Mouse (Mus musculus) layer of hippocampus, postnatal 14 days (tissue): ENCODE results near the gene Ptdss2. TPM values are rescaled to one million over a fixed set of nuclear protein-coding genes. Genes with fewer than 3 reads are reported as not detected.

ENCODE experiments used
- total RNA-seq, 2 experiments: library from RNA; stranded (reverse); gene quantifications; 2 replicates each; pipeline ENCODE4 v1.2.3; 2021

Ptdss2 gene
- total RNA-seq, 2 experiments from 2014 or later = 67.8 to 71.3 TPM

Other genes starting within 250 kb of the Ptdss2 start
- gene Psmd13, start 240.4 kb upstream of the Ptdss2 start, total RNA-seq = 100 to 1,000 TPM; 131 to 135 TPM
- 10 to 100 TPM; 60.2 to 65.6 TPM for gene Sirt3, start 240.1 kb upstream of the Ptdss2 start, total RNA-seq
- 1 to 10 TPM; 1.4 to 1.5 TPM for gene Cox8b, start 221.9 kb upstream of the Ptdss2 start, total RNA-seq
- gene Nlrp6, start 201.5 kb upstream of the Ptdss2 start, total RNA-seq = under 1 TPM; 0.35 to 0.55 TPM
- 1 to 10 TPM; 4.1 to 5.1 TPM for gene Pgghg, start 181.0 kb upstream of the Ptdss2 start, total RNA-seq
- gene Ifitm5, start 172.1 kb upstream of the Ptdss2 start, total RNA-seq = not detected
- gene Gm45717, start 166.4 kb upstream of the Ptdss2 start, total RNA-seq = not detected
- gene Ifitm2, start 166.4 kb upstream of the Ptdss2 start, total RNA-seq = 10 to 100 TPM; 15.1 to 20.8 TPM
- 1 to 10 TPM; 3.3 to 6.3 TPM for gene Ifitm1, start 155.2 kb upstream of the Ptdss2 start, total RNA-seq
- gene Ifitm3, start 111.6 kb upstream of the Ptdss2 start, total RNA-seq = 10 to 100 TPM in 1 of 2 experiments, 1 to 10 TPM in 1; 6.9 to 13.0 TPM
- gene Ifitm6, start 104.5 kb upstream of the Ptdss2 start, total RNA-seq = not detected
- not detected for gene Gm17387, start 93.3 kb upstream of the Ptdss2 start, total RNA-seq
- gene B4galnt4, start 61.3 kb upstream of the Ptdss2 start, total RNA-seq = 10 to 100 TPM; 90.0 to 97.9 TPM
- not detected for gene Pkp3, start 44.2 kb upstream of the Ptdss2 start, total RNA-seq
- gene Sigirr, start 21.8 kb upstream of the Ptdss2 start, total RNA-seq = 1 to 10 TPM; 2.3 to 3.0 TPM
- not detected for gene Ano9, start 4.6 kb upstream of the Ptdss2 start, total RNA-seq
- 10 to 100 TPM; 26.8 to 34.3 TPM for gene Rnh1, start 50.5 kb downstream of the Ptdss2 start, total RNA-seq
- gene Hras, start 71.6 kb downstream of the Ptdss2 start, total RNA-seq = 100 to 1,000 TPM; 204 to 208 TPM
- gene Lrrc56, start 71.8 kb downstream of the Ptdss2 start, total RNA-seq = 1 to 10 TPM; 4.9 to 6.7 TPM
- gene Lmntd2, start 91.7 kb downstream of the Ptdss2 start, total RNA-seq = not detected
- 1 to 10 TPM in 1 of 2 experiments, under 1 TPM in 1; 0.83 to 1.2 TPM for gene Rassf7, start 93.5 kb downstream of the Ptdss2 start, total RNA-seq
- 10 to 100 TPM; 66.9 to 77.2 TPM for gene Phrf1, start 106.4 kb downstream of the Ptdss2 start, total RNA-seq
- 1 to 10 TPM in 1 of 2 experiments, under 1 TPM in 1; 0.46 to 1.3 TPM for gene Irf7, start 144.1 kb downstream of the Ptdss2 start, total RNA-seq
- not detected for gene Cdhr5, start 154.4 kb downstream of the Ptdss2 start, total RNA-seq
- not detected for gene Sct, start 156.8 kb downstream of the Ptdss2 start, total RNA-seq
- under 1 TPM; 0.31 to 0.32 TPM for gene Drd4, start 169.6 kb downstream of the Ptdss2 start, total RNA-seq
- 100 to 1,000 TPM; 180 to 199 TPM for gene Deaf1, start 205.3 kb downstream of the Ptdss2 start, total RNA-seq
- gene Tmem80, start 205.4 kb downstream of the Ptdss2 start, total RNA-seq = 10 to 100 TPM; 30.2 to 30.8 TPM
- 1 to 10 TPM; 5.5 to 7.8 TPM for gene Eps8l2, start 216.5 kb downstream of the Ptdss2 start, total RNA-seq